Mouse (Mus musculus): Measurements from ENCODE around the gene Clrn2.
A peak's percentile ranks its signal among the peaks of the same experiment; 100 is the strongest.

GRCm38 (mm10) chr5:45493191-45494092 lies 39.9 kb downstream of the Clrn2 start, which contains the start of gene Lap3:
- no peak for TF ChIP-seq TCF12 (IDR thresholded peaks at IDR 0.05; ENCODE audit: insufficient read depth, poor library complexity, severe bottlenecking)
- peak; percentile 86 for TF ChIP-seq POLR2A (IDR thresholded peaks at IDR 0.05; ENCODE audit: insufficient read length, low read depth)
- TF ChIP-seq SRF (IDR thresholded peaks at IDR 0.05; ENCODE audit: control insufficient read depth, insufficient read length, low read depth) = no peak
- TF ChIP-seq MAX (IDR thresholded peaks at IDR 0.05; ENCODE audit: low read depth) = no peak
- peak; percentile 47 for TF ChIP-seq USF1 (IDR thresholded peaks at IDR 0.05; ENCODE audit: low read depth)
- TF ChIP-seq POLR2AphosphoS2 (IDR thresholded peaks at IDR 0.05; ENCODE audit: insufficient read length, low read depth) = peak; percentile 83
- no peak for TF ChIP-seq E2F4 (IDR thresholded peaks at IDR 0.05; ENCODE audit: insufficient read depth)
- no peak for TF ChIP-seq REST (IDR thresholded peaks at IDR 0.05; ENCODE audit: insufficient read depth, insufficient read length)

Data from myocyte (in vitro differentiated cells).